Mouse (Mus musculus) adrenal gland, adult 18-20 months (tissue): ENCODE measurements around the gene Ahnak. TPM values are rescaled to one million over a fixed set of nuclear protein-coding genes. Genes with fewer than 3 reads are reported as not detected.
A peak's percentile ranks its signal among the peaks of the same experiment; 100 is the strongest.

ENCODE experiments used
- DNase-seq, 2 experiments: peaks; one replicate each; pipeline ENCODE4 v3.0.0; 2021 to 2022; ENCODE audit warnings: low spot score in 2 of 2
- long read RNA-seq, 2 experiments: library from polyadenylated mRNA; stranded (forward); transcript quantifications; one replicate each; pipeline ENCODE4 v2.0.0; 2021
- total RNA-seq, 2 experiments: library from RNA; stranded (reverse); gene quantifications; 1 replicate in 1 of 2; 2 replicates in 1 of 2; pipeline ENCODE4 v1.2.3; 2021

Gene Ahnak
- total RNA-seq, result 100 to 1,000 TPM in 1 of 2 experiments, 10 to 100 TPM in 1; 88.9 to 162 TPM
- long read RNA-seq, experiment 1, transcript Ahnak-201 (6 exons, 830 nt), result major isoform, 12 of 34 reads
- long read RNA-seq, experiment 1, partial matches to known transcripts, result 1 of 34 reads
- long read RNA-seq, experiment 1, other reads (novel, unspliced or antisense), result 21 of 34 reads
- long read RNA-seq, experiment 2, full-length matches to known transcripts, result 19 of 50 reads
- long read RNA-seq, experiment 2, partial matches to known transcripts, result 11 of 50 reads
- long read RNA-seq, experiment 2, other reads (novel, unspliced or antisense), result 20 of 50 reads

GRCm38 (mm10) chr19:8989066-8989566 lies at the start of gene Ahnak:
Gene Ahnak, plus strand, starts transcription at chr19:8989284.
- peak; percentile 88 to 89 for DNase-seq

- DNase-seq, result no peak
Measured at GRCm38 (mm10) chr19:8940526-8941133, 48.5 kb upstream of the Ahnak start.

GRCm38 (mm10) chr19:8941136-8941514 lies 48.0 kb upstream of the Ahnak start:
- no peak for DNase-seq

- peak; percentile 91 to 92 for DNase-seq
Measured at GRCm38 (mm10) chr19:8941515-8942217, 47.4 kb upstream of the Ahnak start, which contains the start of gene Mta2. Gene Mta2, plus strand, starts transcription at chr19:8941875.

- DNase-seq, result peak in 1 of 2 experiments; percentile 39
Measured at GRCm38 (mm10) chr19:8942276-8942964, 46.7 kb upstream of the Ahnak start.

GRCm38 (mm10) chr19:8943047-8943446 lies 46.0 kb upstream of the Ahnak start:
- no peak for DNase-seq

GRCm38 (mm10) chr19:8944062-8944461 lies 45.0 kb upstream of the Ahnak start:
- no peak for DNase-seq

- DNase-seq, result peak in 1 of 2 experiments; percentile 64
Measured at GRCm38 (mm10) chr19:8944750-8945149, 44.3 kb upstream of the Ahnak start.

GRCm38 (mm10) chr19:8945251-8945650 lies 43.8 kb upstream of the Ahnak start:
- no peak for DNase-seq

GRCm38 (mm10) chr19:8946929-8947328 lies 42.2 kb upstream of the Ahnak start:
- DNase-seq, result no peak

GRCm38 (mm10) chr19:8950190-8950589 lies 38.9 kb upstream of the Ahnak start:
- no peak for DNase-seq

- no peak for DNase-seq
Measured at GRCm38 (mm10) chr19:8952241-8952640, 36.8 kb upstream of the Ahnak start.

GRCm38 (mm10) chr19:8953135-8954039 lies 35.7 kb upstream of the Ahnak start, which contains the start of gene Tut1:
Gene Tut1, plus strand, starts transcription at chr19:8953847.
- DNase-seq, result peak; percentile 84

- DNase-seq, result no peak
Measured at GRCm38 (mm10) chr19:8954171-8954570, 34.9 kb upstream of the Ahnak start.

GRCm38 (mm10) chr19:8962256-8962655 lies 26.8 kb upstream of the Ahnak start:
- no peak for DNase-seq

GRCm38 (mm10) chr19:8965075-8965474 lies 24.0 kb upstream of the Ahnak start:
- no peak for DNase-seq

GRCm38 (mm10) chr19:8965771-8966170 lies 23.3 kb upstream of the Ahnak start:
- DNase-seq, result no peak

- no peak for DNase-seq
Measured at GRCm38 (mm10) chr19:8966198-8966589, 22.9 kb upstream of the Ahnak start.

- DNase-seq, result peak; percentile 90 to 92
Measured at GRCm38 (mm10) chr19:8966590-8967372, 22.3 kb upstream of the Ahnak start, which contains the start of gene Eef1g. Gene Eef1g, plus strand, starts transcription at chr19:8967041.
